10 mouse cellular contexts compared by ENCODE assay signal in genomic region chr11:106709227-106709985, GRCm38 (mm10). TPM values are rescaled to one million over a fixed set of nuclear protein-coding genes. Genes with fewer than 3 reads are reported as not detected.
A peak's percentile ranks its signal among the peaks of the same experiment; 100 is the strongest.
DNase-seq lines count a peak whose midpoint lies in the region; ATAC-seq and TF ChIP-seq lines count a peak whose summit lies in the region.
"Had no signal": no experiment of that assay in that cellular context is flagged by ENCODE, and none has a peak within 500 bp of the region (broad histone marks: within the 10 kb centered on the region; RNA-seq: fewer than 3 reads in every experiment).

No protein-coding gene starts in this region.

- H3K9ac ChIP-seq in hindbrain, postnatal 0 days (replicated peaks; ENCODE audit: low read length): no peak overlapping the region
- H3K9ac ChIP-seq in hindbrain, embryonic 11.5 days (ENCODE audit: low read depth, low read length): no peak overlapping the region
- H3K9ac ChIP-seq in ES-E14 (ENCODE audit: insufficient read depth, low read depth, low read length, poor library complexity, severe bottlenecking): 0 out of 2 replicates have a peak overlapping the region, but pooled peaks have one; percentile 7
- H3K9ac ChIP-seq in embryonic facial prominence, embryonic 15.5 days: no peak overlapping the region

- no peaks in the 10 kb centered on the region for H3K4me1 ChIP-seq in hindbrain, postnatal 0 days (ENCODE audit: insufficient read depth, low read length)
- no peaks in the 10 kb centered on the region for H3K4me1 ChIP-seq in hindbrain, embryonic 11.5 days (replicated peaks; ENCODE audit: control insufficient read depth, insufficient read depth, low read length)
- H3K4me1 ChIP-seq in ES-E14 (ENCODE audit: control insufficient read depth in 2 of 2, insufficient read depth in 2 of 2, low read length in 2 of 2, poor library complexity in 1 of 2): peaks cover 16 to 36% of the 10 kb centered on the region in 2 experiments
- H3K4me1 ChIP-seq in embryonic facial prominence, embryonic 15.5 days: peaks cover 14% of the 10 kb centered on the region

- H3K36me3 ChIP-seq in hindbrain, postnatal 0 days (ENCODE audit: insufficient read depth, low read length): no peaks in the 10 kb centered on the region
- H3K36me3 ChIP-seq in hindbrain, embryonic 11.5 days (ENCODE audit: control insufficient read depth, insufficient read depth, low read length): no peaks in the 10 kb centered on the region
- H3K36me3 ChIP-seq in ES-E14 (ENCODE audit: control insufficient read depth, insufficient read depth, low read length, poor library complexity, severe bottlenecking): peaks cover 13% of the 10 kb centered on the region
- no peaks in the 10 kb centered on the region for H3K36me3 ChIP-seq in embryonic facial prominence, embryonic 15.5 days

- H3K4me3 ChIP-seq in hindbrain, postnatal 0 days (ENCODE audit: low read length): no peak overlapping the region
- no peak overlapping the region for H3K4me3 ChIP-seq in hindbrain, embryonic 11.5 days (ENCODE audit: low read depth, low read length)
- H3K4me3 ChIP-seq in ES-E14 (ENCODE audit: insufficient read depth in 1 of 2, low read depth in 1 of 2, low read length in 2 of 2, poor library complexity in 1 of 2, severe bottlenecking in 1 of 2): no peak overlapping the region
- H3K4me3 ChIP-seq in embryonic facial prominence, embryonic 15.5 days (replicated peaks): no peak overlapping the region; the same call in 1 of the 2 replicates

- no peak overlapping the region for H3K27ac ChIP-seq in hindbrain, postnatal 0 days
- no peak overlapping the region for H3K27ac ChIP-seq in hindbrain, embryonic 11.5 days (ENCODE audit: low read depth, low read length)
- peak overlapping the region; percentile 29 for H3K27ac ChIP-seq in ES-E14 (ENCODE audit: insufficient read depth, low read depth, low read length, poor library complexity, severe bottlenecking)
- no peak overlapping the region for H3K27ac ChIP-seq in embryonic facial prominence, embryonic 15.5 days (replicated peaks)

- no peak for TF ChIP-seq CTCF in hindbrain, postnatal 0 days (IDR thresholded peaks at IDR 0.05; ENCODE audit: low read depth)

- ATAC-seq in hindbrain, postnatal 0 days: no peak
- ATAC-seq in hindbrain, embryonic 11.5 days (ENCODE audit: low FRiP score): no peak
- no peak for ATAC-seq in embryonic facial prominence, embryonic 15.5 days (ENCODE audit: insufficient number of reproducible peaks, low FRiP score, low TSS enrichment, low read depth)
- ATAC-seq in frontal cortex, adult (ENCODE audit: low TSS enrichment): no peak

- H3K4me2 ChIP-seq in hindbrain, postnatal 0 days (ENCODE audit: low read depth, low read length): 0 out of 2 replicates have a peak overlapping the region, but pooled peaks have one; percentile 16
- H3K4me2 ChIP-seq in hindbrain, embryonic 11.5 days (replicated peaks; ENCODE audit: low read depth, low read length): no peak overlapping the region
- H3K4me2 ChIP-seq in embryonic facial prominence, embryonic 15.5 days (replicated peaks): peak overlapping the region; percentile 34

- H3K27me3 ChIP-seq in hindbrain, postnatal 0 days (ENCODE audit: insufficient read depth, low read length): no peaks in the 10 kb centered on the region
- H3K27me3 ChIP-seq in hindbrain, embryonic 11.5 days (ENCODE audit: control insufficient read depth, insufficient read depth, low read length): no peaks in the 10 kb centered on the region
- no peaks in the 10 kb centered on the region for H3K27me3 ChIP-seq in embryonic facial prominence, embryonic 15.5 days

- in situ Hi-C loops in ES-E14 (cut with MboI; ENCODE audit: low sequenced_read_pairs in 2 of 2, unreplicated experiment in 2 of 2): no loop called here

- WGBS in hindbrain, postnatal 0 days: 32% methylated on average over 15 of the region's 15 CpGs
- 35% methylated on average over 15 of the region's 15 CpGs for WGBS in hindbrain, embryonic 11.5 days
- WGBS in embryonic facial prominence, embryonic 15.5 days: 16% methylated on average over 15 of the region's 15 CpGs

- DNase-seq in hindbrain, postnatal 0 days (ENCODE audit: low spot score): no peak
- DNase-seq in hindbrain, embryonic 11.5 days (ENCODE audit: low spot score): no peak
- DNase-seq in ES-E14 (ENCODE audit: low read depth, low spot score): no peak
- peak; percentile 40 to 60 for DNase-seq in kidney, postnatal 36 days
- DNase-seq in layer of hippocampus, adult 8-10 months (ENCODE audit: low spot score in 2 of 2): no peak
- DNase-seq in left cerebral cortex, adult 18-20 months (ENCODE audit: low spot score in 2 of 2): no peak
- DNase-seq: cerebellum, postnatal 25 days had no signal

- no peaks in the 10 kb centered on the region for H3K9me3 ChIP-seq in hindbrain, postnatal 0 days (ENCODE audit: low read length)
- H3K9me3 ChIP-seq in hindbrain, embryonic 11.5 days (ENCODE audit: control insufficient read depth, low read length): no peaks in the 10 kb centered on the region
- H3K9me3 ChIP-seq in ES-E14 (ENCODE audit: control insufficient read depth, insufficient read depth, low read depth, low read length): no peaks in the 10 kb centered on the region
- no peaks in the 10 kb centered on the region for H3K9me3 ChIP-seq in embryonic facial prominence, embryonic 15.5 days (replicated peaks)

TF ChIP-seq in ES-E14, 5 proteins besides CTCF, POLR2A, EP300 and RAD21:
- no peak for TF ChIP-seq CHD2 (IDR thresholded peaks at IDR 0.05; ENCODE audit: low read depth, low read length)
- no peak for TF ChIP-seq MAFK (IDR thresholded peaks at IDR 0.05; ENCODE audit: insufficient read depth, low read depth, low read length)
- no peak for TF ChIP-seq ZC3H11A (IDR thresholded peaks at IDR 0.05; ENCODE audit: borderline replicate concordance, low read depth, low read length)
- TF ChIP-seq HCFC1 (IDR thresholded peaks at IDR 0.05; ENCODE audit: borderline replicate concordance, insufficient read depth, low read length): no peak
- TF ChIP-seq ZNF384 (IDR thresholded peaks at IDR 0.05; ENCODE audit: low read depth, low read length): no peak

RNA-seq across cellular contexts. Expression of gene Pecam1, which starts 41.0 kb away (rescaled TPM):
- total RNA-seq in hindbrain, postnatal 0 days (2014; rRNA removed): 19.2 and 20.1 TPM in 2 replicates
- 10.9 and 11.2 TPM in 2 replicates for polyA plus RNA-seq in hindbrain, postnatal 0 days (2015; fragmentation: Nextera tagmentation; extraction: Ambion mirVana)
- 19.0 and 20.3 TPM in 2 replicates for polyA plus RNA-seq in hindbrain, embryonic 11.5 days (2014; fragmentation: Nextera tagmentation; extraction: Ambion mirVana)
- total RNA-seq in ES-E14 (2012; rRNA removed): 83.9 and 117 TPM in 2 replicates
- 43.6 and 43.7 TPM in 2 replicates for polyA plus RNA-seq in embryonic facial prominence, embryonic 15.5 days (2015; fragmentation: Nextera tagmentation; extraction: Ambion mirVana)
- total RNA-seq in layer of hippocampus, adult 8-10 months (2022): 10 to 100 TPM; 16.0 to 21.1 (median 18.0) TPM
- total RNA-seq in left cerebral cortex, adult 18-20 months (2021): 10 to 100 TPM; 19.3 to 20.1 TPM

RNA-seq across cellular contexts. Expression of gene Milr1, which starts 41.6 kb away (rescaled TPM):
- 0.40 TPM in 1 of 2 replicates, not detected in the other for total RNA-seq in hindbrain, postnatal 0 days (2014; rRNA removed)
- 0.56 and 0.72 TPM in 2 replicates for polyA plus RNA-seq in hindbrain, postnatal 0 days (2015; fragmentation: Nextera tagmentation; extraction: Ambion mirVana)
- 1.1 and 2.0 TPM in 2 replicates for polyA plus RNA-seq in hindbrain, embryonic 11.5 days (2014; fragmentation: Nextera tagmentation; extraction: Ambion mirVana)
- total RNA-seq in ES-E14 (2012; rRNA removed): 0.58 TPM in 1 of 2 replicates, not detected in the other
- polyA plus RNA-seq in embryonic facial prominence, embryonic 15.5 days (2015; fragmentation: Nextera tagmentation; extraction: Ambion mirVana): 2.6 and 3.0 TPM in 2 replicates
- 1 to 10 TPM in 2 of 4 experiments, not detected in 2; 4.9 to 6.2 TPM for total RNA-seq in layer of hippocampus, adult 8-10 months (2022)
- total RNA-seq in left cerebral cortex, adult 18-20 months (2021): under 1 TPM in 1 of 2 experiments, not detected in 1; 0.49 TPM
- total RNA-seq: left cerebral cortex, postnatal 25 days had no signal

Comparison
In these comparisons a context has a peak if more than half of its experiments do, and no peak if none do; other contexts are left out.
1. DNase-seq: peak in kidney, postnatal 36 days (2 of 2); none in hindbrain, postnatal 0 days (single experiment), hindbrain, embryonic 11.5 days (single experiment), ES-E14 (single experiment), layer of hippocampus, adult 8-10 months (0 of 2) and left cerebral cortex, adult 18-20 months (0 of 2).